Mouse (Mus musculus): ENCODE measurements around the gene Zc3h14. TPM values are rescaled to one million over a fixed set of nuclear protein-coding genes. Genes with fewer than 3 reads are reported as not detected.
A peak's percentile ranks its signal among the peaks of the same experiment; 100 is the strongest.

The Zc3h14 gene
- total and polyA plus RNA-seq, 3 experiments, result 89.2 to 173 (median 120) TPM

DNA sequence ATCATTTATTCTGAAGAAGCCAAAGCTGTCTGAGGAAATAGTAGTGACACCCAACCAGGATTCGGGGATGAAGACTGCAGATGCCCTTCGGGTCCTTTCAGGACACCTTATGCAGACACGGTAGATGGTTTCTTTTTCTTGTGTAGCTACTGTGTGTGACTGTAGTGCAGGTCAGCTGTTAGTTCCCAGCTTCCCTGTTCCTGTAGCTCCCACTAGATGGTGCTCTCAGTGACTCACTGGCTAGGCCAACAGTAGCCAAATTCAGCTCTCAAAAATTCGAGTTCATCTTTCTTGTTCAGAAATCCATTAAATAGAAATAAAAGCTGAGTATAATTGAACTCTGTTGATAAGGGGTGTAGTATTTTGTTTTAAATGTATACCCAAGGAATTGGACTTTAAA, 32.4 kb downstream of the Zc3h14 start (continued):
- TF ChIP-seq MAZ (IDR thresholded peaks at IDR 0.05; ENCODE audit: low read depth, low read length) (no peak), CHD2 (IDR thresholded peaks at IDR 0.05; ENCODE audit: low read length) (no peak), NELFE (IDR thresholded peaks at IDR 0.05; ENCODE audit: low read depth, low read length) (no peak)

GRCm38 (mm10) chr12:98784251-98784650, 37.5 kb downstream of the Zc3h14 start:
- H3K4me2 ChIP-seq (ENCODE audit: insufficient read depth, low read depth, poor library complexity, severe bottlenecking), result no peak overlapping the region
- H3K27ac ChIP-seq (ENCODE audit: insufficient read depth, low read depth), result no peak overlapping the region
- dilution Hi-C loops (cut with MboI; ENCODE audit: extremely low pct_ligation_motif_present, extremely low pct_unique_long_range_greater_than_20kb, low sequenced_read_pairs), result no loop called here
- H3K79me2 ChIP-seq (replicated peaks; ENCODE audit: control insufficient read depth, extremely low read depth, insufficient read depth, poor library complexity, severe bottlenecking), result no peaks in the 10 kb centered on the region
- in situ Hi-C loops (cut with MboI; ENCODE audit: low pct_ligation_motif_present, low pct_unique_long_range_greater_than_20kb, low sequenced_read_pairs), result no loop called here
- H3K9ac ChIP-seq (ENCODE audit: insufficient read depth, low read depth), result no peak overlapping the region
- no peaks in the 10 kb centered on the region for H3K9me3 ChIP-seq (replicated peaks; ENCODE audit: low read length)
- DNase-seq (ENCODE audit: extremely low read depth), result no peak
- H3K4me3 ChIP-seq (replicated peaks in 1 of 3; ENCODE audit: low read depth in 2 of 3, low read length in 2 of 3, poor library complexity in 1 of 3), result no peak overlapping the region
- no peaks in the 10 kb centered on the region for H3K27me3 ChIP-seq (replicated peaks)
- H3K36me3 ChIP-seq (replicated peaks in 1 of 2; ENCODE audit: control insufficient read depth in 1 of 2, insufficient read depth in 1 of 2, low read length in 1 of 2), result peaks cover 51 to 83% of the 10 kb centered on the region in 2 experiments
- TF ChIP-seq MAX (IDR thresholded peaks at IDR 0.05; ENCODE audit: low read length), result no peak
- no peak for TF ChIP-seq ELF1 (IDR thresholded peaks at IDR 0.05; ENCODE audit: low read depth, low read length)
- no peaks in the 10 kb centered on the region for H3K4me1 ChIP-seq (ENCODE audit: control insufficient read depth in 1 of 2, insufficient read depth in 2 of 2)

- no peak for TF ChIP-seq KAT2A (IDR thresholded peaks at IDR 0.05; ENCODE audit: insufficient replicate concordance, low read length)
- in situ Hi-C loops (cut with MboI; ENCODE audit: low pct_ligation_motif_present, low pct_unique_long_range_greater_than_20kb, low sequenced_read_pairs), result no loop called here
- Histone ChIP-seq H3K9me3 (replicated peaks; ENCODE audit: low read length) (no peaks in the 10 kb centered on the region), H3K27me3 (replicated peaks) (no peaks in the 10 kb centered on the region), H3K4me1 (ENCODE audit: control insufficient read depth in 1 of 2, insufficient read depth in 2 of 2) (peaks cover 4 to 11% of the 10 kb centered on the region in 2 experiments; a peak in 3 of 4 replicates), H3K27ac (ENCODE audit: insufficient read depth, low read depth) (no peak overlapping the region), H3K4me3 (replicated peaks in 1 of 3; ENCODE audit: low read depth in 2 of 3, low read length in 2 of 3, poor library complexity in 1 of 3) (no peak overlapping the region), H3K9ac (ENCODE audit: insufficient read depth, low read depth) (no peak overlapping the region), H3K4me2 (ENCODE audit: insufficient read depth, low read depth, poor library complexity, severe bottlenecking) (no peak overlapping the region), H3K79me2 (replicated peaks; ENCODE audit: control insufficient read depth, extremely low read depth, insufficient read depth, poor library complexity, severe bottlenecking) (no peaks in the 10 kb centered on the region), H3K36me3 (replicated peaks in 1 of 2; ENCODE audit: control insufficient read depth in 1 of 2, insufficient read depth in 1 of 2, low read length in 1 of 2) (peaks cover 33 to 69% of the 10 kb centered on the region in 2 experiments)
- dilution Hi-C loops (cut with MboI; ENCODE audit: extremely low pct_ligation_motif_present, extremely low pct_unique_long_range_greater_than_20kb, low sequenced_read_pairs), result no loop called here
- DNase-seq (ENCODE audit: extremely low read depth), result no peak
Observed at GRCm38 (mm10) chr12:98795731-98796318, 49.1 kb downstream of the Zc3h14 start.

GRCm38 (mm10) chr12:98800334-98800733, 53.6 kb downstream of the Zc3h14 start:
- peaks cover 17 to 36% of the 10 kb centered on the region in 2 experiments for H3K36me3 ChIP-seq (replicated peaks in 1 of 2; ENCODE audit: control insufficient read depth in 1 of 2, insufficient read depth in 1 of 2, low read length in 1 of 2)
- dilution Hi-C loops (cut with MboI; ENCODE audit: extremely low pct_ligation_motif_present, extremely low pct_unique_long_range_greater_than_20kb, low sequenced_read_pairs), result no loop called here

More at GRCm38 (mm10) chr12:98800334-98800733, 53.6 kb downstream of the Zc3h14 start:
- peaks cover 4 to 11% of the 10 kb centered on the region in 2 experiments; a peak in 3 of 4 replicates for H3K4me1 ChIP-seq (ENCODE audit: control insufficient read depth in 1 of 2, insufficient read depth in 2 of 2)
- H3K9me3 ChIP-seq (replicated peaks; ENCODE audit: low read length), result no peaks in the 10 kb centered on the region
- no peak overlapping the region for H3K9ac ChIP-seq (ENCODE audit: insufficient read depth, low read depth)
- no peaks in the 10 kb centered on the region for H3K79me2 ChIP-seq (replicated peaks; ENCODE audit: control insufficient read depth, extremely low read depth, insufficient read depth, poor library complexity, severe bottlenecking)
- H3K4me2 ChIP-seq (ENCODE audit: insufficient read depth, low read depth, poor library complexity, severe bottlenecking), result no peak overlapping the region
- no peak overlapping the region for H3K4me3 ChIP-seq (replicated peaks in 1 of 3; ENCODE audit: low read depth in 2 of 3, low read length in 2 of 3, poor library complexity in 1 of 3)
- in situ Hi-C loops (cut with MboI; ENCODE audit: low pct_ligation_motif_present, low pct_unique_long_range_greater_than_20kb, low sequenced_read_pairs), result no loop called here
- H3K27ac ChIP-seq (ENCODE audit: insufficient read depth, low read depth), result no peak overlapping the region
- DNase-seq (ENCODE audit: extremely low read depth), result peak; percentile 64
- H3K27me3 ChIP-seq (replicated peaks), result no peaks in the 10 kb centered on the region
- no peak for TF ChIP-seq RAD21 (IDR thresholded peaks at IDR 0.05; ENCODE audit: low read depth, low read length)
- TF ChIP-seq MYC (IDR thresholded peaks at IDR 0.05; ENCODE audit: low read depth, low read length), result 0 out of 2 replicates have a peak, but pooled peaks have one; percentile 42
- no peak for TF ChIP-seq UBTF (IDR thresholded peaks at IDR 0.05; ENCODE audit: low read depth, low read length)
- TF ChIP-seq RCOR1 (conservative IDR thresholded peaks at IDR 0.05; ENCODE audit: low read depth, low read length), result peak; percentile 67; the same call in 1 of the 2 replicates
- peak; percentile 79 for TF ChIP-seq EP300 (IDR thresholded peaks at IDR 0.05; ENCODE audit: low read length)
- TF ChIP-seq ETS1 (conservative IDR thresholded peaks at IDR 0.05; ENCODE audit: low read depth, low read length), result peak; percentile 63
- TF ChIP-seq IRF4 (IDR thresholded peaks at IDR 0.05; ENCODE audit: low read depth, low read length), result peak; percentile 68
- peak; percentile 97 for TF ChIP-seq BHLHE40 (IDR thresholded peaks at IDR 0.05; ENCODE audit: low read depth, low read length)
- 0 out of 2 replicates have a peak, but pooled peaks have one; percentile 10 for TF ChIP-seq MAFK (IDR thresholded peaks at IDR 0.05; ENCODE audit: insufficient replicate concordance, low read length)
